Mouse (Mus musculus): ENCODE data around the gene Abcg4.

The Abcg4 gene

DNA sequence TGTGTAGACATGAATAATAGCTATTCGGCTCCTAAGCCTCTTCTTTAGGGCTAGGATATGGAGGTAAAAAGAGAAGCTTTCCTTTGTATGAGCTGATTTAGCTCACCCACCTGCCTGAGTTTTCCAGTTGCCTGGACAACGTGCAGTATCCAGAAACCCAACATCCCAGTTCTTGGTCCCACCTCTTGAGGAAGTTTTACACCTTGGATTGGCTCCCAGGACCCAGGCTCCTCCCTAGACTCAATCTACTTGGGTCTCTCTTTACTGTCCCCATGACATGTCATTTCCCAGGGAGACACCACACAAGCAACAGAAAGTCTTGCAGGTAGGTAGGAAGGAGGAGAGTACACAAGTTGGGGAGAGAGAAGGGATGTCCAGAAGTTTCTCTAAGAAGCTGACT, 48.0 kb downstream of the Abcg4 start, which contains the start of gene Ccdc153:
Gene Ccdc153 (plus strand): TSS at position 278 of the 400 bp plus-strand sequence.
- no peak for DNase-seq (ENCODE audit: low spot score in 2 of 2)

DNA sequence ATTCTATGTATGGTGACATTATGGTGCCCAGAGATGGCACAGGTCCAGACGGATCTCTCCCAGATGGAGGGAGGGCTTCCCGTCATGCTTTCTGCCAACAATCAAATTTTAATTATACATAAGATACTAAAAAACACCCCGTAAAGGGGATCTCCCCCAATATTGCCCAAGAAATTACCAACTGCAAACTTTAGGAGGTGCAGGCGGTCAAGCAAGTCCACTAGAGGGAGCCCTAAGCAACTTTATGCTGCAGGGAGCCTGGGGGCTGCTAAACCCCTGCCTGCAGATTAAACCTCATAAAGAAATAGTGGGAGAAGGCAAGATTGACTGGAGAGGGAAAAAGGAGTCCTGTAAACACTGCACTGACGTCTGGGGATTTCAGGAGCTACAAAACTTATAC, 49.0 kb downstream of the Abcg4 start:
- peak; percentile 45 to 49 for DNase-seq (ENCODE audit: low spot score in 2 of 2)

DNA sequence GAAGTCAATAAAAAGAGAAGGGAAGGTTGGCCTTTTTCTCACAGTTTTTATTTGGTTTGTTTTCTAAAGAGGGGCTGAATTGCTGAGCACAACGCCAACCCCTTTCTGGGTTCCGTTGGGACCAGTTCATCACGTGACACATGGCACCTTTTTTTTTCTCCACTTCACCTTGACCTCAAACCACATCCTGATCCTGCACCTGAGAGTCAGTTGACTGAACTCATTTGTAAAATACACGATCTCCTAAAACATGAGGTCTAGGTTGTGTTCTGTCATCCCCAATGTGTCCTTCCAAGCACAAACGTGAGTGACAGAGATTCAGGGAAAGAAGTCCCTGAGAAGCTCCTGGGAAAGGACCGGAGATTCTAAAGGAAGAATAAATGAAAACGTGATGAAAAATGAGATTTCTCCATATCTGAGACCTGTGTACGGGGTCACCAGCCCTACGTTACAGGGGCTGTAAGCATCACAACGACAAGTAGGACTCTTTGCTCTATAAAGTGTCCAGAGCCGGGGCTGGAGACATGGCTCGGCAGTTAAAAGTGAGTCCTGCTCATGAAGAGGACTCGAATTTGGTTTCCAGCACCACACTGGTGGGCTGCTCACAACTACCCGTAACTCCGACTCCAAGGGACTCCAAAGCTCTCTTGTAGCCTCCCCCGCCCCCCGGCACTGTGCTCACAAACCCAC, 49.8 kb downstream of the Abcg4 start:
- peak; percentile 63 for DNase-seq (ENCODE audit: low spot score in 2 of 2)

DNA sequence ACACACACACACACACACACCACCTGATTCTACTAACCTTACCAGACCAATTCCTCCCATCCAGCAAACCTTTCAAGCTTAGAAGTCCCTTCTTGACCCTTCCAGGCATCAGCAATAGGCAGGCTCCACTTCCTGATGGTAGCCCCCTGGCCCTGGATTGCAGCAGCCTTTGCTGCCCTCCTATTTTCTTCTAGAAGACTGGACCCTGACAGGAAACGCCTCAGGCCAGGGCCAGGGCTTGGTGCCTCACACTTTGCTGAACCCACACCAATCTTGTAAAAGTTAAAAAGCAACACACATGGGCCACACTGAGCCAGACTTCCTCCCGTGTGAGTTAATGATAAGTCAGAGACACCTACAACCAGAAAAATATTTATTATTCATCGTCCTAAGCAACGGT, 51.3 kb downstream of the Abcg4 start:
- DNase-seq (ENCODE audit: low spot score in 2 of 2), result no peak

DNA sequence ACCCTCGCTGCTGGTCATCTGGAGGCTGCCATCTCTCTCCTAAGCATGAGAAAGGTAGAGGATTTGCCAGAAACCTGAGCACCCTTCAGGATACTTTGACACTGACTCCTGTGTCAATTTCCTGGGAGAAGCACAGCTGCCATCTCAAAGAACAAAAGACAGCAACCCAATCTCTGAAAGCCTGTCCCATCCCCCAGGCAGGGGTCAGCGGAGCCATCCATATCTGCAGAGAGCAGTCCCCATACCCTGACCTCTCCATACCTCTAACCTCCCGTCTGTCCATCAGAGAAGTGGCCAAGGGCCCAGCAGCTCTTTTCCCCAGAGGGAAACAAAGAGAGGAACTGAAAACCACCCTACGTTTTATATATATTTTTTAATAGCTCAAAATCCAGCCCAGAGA, 51.8 kb downstream of the Abcg4 start:
- no peak for DNase-seq (ENCODE audit: low spot score in 2 of 2)

DNA sequence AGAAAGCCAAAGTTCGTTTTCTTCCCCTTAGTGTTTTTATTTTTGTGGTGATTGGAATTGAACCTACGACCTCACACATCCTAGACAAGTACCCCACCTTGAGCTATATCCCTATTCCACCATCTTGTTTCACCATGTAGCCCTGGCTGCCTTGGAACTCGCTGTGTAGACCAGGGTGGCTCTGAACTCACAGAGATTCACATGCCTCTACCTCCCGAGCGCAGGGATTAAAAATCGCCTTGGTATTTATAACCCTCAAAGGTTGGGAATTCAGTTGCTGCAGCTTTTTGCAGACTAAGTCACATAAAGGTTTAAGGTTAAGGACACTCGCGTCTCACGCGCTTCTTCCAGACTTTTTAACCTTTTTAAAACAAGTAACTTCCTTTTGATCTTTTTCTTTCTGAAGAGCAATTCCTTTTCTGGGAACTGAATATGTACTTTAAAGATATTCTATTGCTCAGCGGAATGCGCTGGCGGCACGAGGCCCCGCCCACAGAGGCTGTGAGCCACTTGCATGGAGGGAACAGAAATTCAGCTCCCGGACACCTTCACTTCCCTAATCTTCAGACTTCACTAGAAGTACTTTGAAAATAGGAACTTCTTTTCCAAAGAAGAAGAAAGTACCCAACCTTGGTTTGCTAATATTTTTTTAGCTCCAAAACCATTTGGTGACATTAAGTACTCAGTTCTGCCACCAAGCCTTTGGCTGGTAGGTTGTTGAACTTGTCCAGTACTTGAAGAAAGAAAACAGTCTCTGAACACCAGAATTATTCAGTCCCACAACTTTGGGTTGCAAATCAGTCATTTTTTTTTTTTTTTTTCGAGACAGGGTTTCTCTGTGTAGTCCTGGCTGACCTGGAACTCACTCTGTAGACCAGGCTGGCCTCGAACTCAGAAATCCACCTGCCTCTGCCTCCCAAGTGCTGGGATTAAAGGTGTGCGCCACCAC, 53.7 kb downstream of the Abcg4 start:
- peak; percentile 79 to 85 for DNase-seq (ENCODE audit: low spot score in 2 of 2)

DNA sequence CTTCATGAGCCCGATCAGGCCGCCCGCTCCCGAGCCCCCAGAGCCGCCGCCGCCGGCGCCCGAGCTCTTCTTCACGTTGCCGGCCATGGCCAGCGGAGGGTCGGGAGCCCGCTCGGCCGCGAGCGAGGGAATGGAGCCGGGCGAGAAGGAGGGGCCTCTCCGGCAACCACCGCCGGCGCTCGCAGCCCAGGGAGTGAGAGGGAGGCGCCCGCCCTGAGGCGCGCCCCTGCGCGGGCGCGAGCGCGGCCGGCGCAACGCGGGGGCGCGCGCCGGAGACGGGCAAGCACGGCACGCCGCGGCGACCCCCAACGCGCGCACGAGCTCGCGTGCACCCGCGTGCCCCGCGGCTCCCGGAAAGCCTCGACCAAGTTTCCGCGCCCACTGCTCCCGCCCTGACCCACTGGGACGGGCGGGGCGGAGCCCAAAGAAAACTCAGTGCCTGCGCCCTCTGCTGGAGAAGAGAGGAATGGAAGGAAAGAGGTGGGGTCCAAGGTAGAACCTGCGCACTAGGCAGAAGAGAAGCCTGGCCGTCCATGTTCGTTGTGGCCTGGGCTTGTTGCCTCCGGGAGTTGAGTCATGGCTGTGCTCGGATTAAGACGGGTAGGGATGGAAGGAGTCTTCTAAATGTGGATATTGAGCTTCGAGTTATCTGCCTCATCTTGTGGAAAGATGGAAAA, 54.5 kb downstream of the Abcg4 start, which contains the start of gene Cbl:
Gene Cbl (minus strand): TSS at position 248 of the 677 bp plus-strand sequence.
- DNase-seq (ENCODE audit: low spot score in 2 of 2), result peak; percentile 97 to 98

DNA sequence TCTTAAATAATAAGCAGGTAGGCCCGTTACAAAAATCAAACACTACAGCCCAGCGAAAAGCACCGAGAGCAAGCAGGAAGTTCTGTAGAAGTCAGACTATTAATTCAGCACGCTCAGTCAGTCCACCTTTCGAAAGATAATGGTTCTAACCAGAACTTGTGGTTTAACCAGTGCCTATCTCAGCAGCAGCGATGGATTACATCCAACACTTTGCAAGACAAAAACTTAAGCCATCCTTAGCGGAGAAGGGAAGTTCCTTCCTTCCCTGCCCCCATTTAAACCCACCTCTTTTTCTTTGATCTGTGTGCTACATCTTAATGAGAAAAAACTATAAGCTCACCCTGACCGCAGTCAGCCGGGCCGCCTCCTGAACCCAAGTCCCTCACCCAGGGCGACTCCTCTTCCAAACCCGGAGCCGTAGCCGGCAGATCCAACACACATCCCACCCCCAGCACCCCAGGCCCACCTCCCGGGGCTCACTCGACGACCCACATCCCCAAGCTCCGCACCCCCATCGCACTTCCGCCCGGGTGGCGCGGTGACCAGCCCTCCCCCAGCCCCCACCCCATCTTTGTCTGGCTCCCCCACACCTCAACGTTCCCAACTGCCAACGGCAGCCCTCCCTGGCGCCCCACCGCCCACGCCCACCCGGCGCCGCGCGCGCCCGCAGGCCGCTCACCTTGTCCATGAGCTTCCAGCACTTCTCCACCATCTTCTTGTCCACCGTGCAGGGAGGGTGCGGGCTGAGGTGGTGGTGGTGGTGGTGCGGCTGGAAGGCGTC, 55.2 kb downstream of the Abcg4 start:
- peak in 1 of 2 experiments; percentile 45 for DNase-seq (ENCODE audit: low spot score in 2 of 2)

DNA sequence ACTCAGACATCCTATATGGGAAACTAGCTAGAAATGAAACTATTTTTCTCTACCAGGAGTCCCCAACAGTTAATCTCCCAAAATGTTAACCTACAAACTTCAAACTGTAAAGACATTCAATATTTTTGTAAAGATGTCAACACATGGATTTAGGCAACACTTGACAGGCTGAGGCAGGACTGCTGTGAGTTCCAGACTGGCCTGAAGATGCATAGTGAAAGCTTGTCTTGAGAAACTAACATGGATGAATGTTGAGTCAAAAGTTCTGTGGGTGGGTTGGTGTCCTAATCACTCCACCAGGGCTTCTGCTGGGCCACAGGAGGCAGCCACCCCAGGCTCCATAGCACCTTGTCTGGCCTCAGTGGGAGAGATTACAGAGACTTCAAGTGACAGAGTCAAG, 56.8 kb downstream of the Abcg4 start:
- no peak for DNase-seq (ENCODE audit: low spot score in 2 of 2)

DNA sequence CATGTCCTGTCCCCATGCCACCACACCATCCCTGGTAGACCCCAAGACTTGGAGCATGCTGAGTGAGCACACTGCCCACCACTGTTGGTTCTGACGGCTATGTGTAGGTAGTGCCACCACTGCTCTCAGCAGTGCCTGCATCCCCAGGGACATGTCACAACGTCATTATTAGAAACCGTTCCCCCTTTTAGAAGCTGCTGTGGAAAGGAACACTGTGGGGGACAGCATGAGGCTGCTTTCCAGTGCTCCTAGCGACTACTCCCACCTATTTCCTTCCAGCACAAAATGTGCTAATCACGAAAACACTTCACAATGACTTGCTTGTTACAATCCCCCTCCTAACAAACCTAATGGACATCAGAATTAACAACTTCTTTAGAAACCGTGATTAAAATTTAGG, 62.4 kb downstream of the Abcg4 start:
- no peak for DNase-seq (ENCODE audit: low spot score in 2 of 2)

Data from spleen, postnatal 36 days (tissue).